Mouse (Mus musculus) thymus, adult 2 months (tissue): ENCODE results near the gene Med19. TPM values are rescaled to one million over a fixed set of nuclear protein-coding genes. Genes with fewer than 3 reads are reported as not detected.
"Not testable (repeated sequence)": the region's sequence is repeated elsewhere in the genome, so short reads cannot be mapped to it uniquely, and the experiment has no call there.

ENCODE experiments used
- DNase-seq: peaks from one replicate; pipeline ENCODE4 v3.0.0; 2021
- H3K27ac ChIP-seq: fragments of 200-500 bp; 2 replicates; pipeline ENCODE4 v1.5.1; 2012; ENCODE audit warnings: low read length, control low read depth; ENCODE audit not compliant: control insufficient read depth, insufficient read depth
- H3K27me3 ChIP-seq: fragments of 200-500 bp; 2 replicates; pipeline ENCODE4 v1.6.1; 2012; ENCODE audit warnings: mild to moderate bottlenecking, low read length, moderate library complexity, mixed read lengths; ENCODE audit not compliant: control insufficient read depth, insufficient read depth
- H3K36me3 ChIP-seq: fragments of 200-500 bp; 2 replicates; pipeline ENCODE4 v1.6.1; 2012; ENCODE audit warnings: mild to moderate bottlenecking, low read length, moderate library complexity; ENCODE audit not compliant: control insufficient read depth, insufficient read depth
- H3K4me1 ChIP-seq: fragments of 200-500 bp; replicated peaks from 2 replicates; pipeline ENCODE4 v1.6.1; 2012; ENCODE audit warnings: low read length; ENCODE audit not compliant: control insufficient read depth, insufficient read depth
- H3K4me3 ChIP-seq: fragments of 200-500 bp; 2 replicates; pipeline ENCODE4 v1.5.1; 2012; ENCODE audit warnings: mild to moderate bottlenecking, low read length, control low read depth, moderate library complexity; ENCODE audit not compliant: control insufficient read depth, insufficient read depth
- CTCF ChIP-seq: fragments of 200-500 bp; IDR thresholded peaks from 2 replicates; pipeline ENCODE4 v1.5.1; 2012; ENCODE audit warnings: mild to moderate bottlenecking, control low read depth, low read length, moderate library complexity, borderline replicate concordance; ENCODE audit not compliant: control insufficient read depth, poor library complexity, insufficient read depth; ENCODE audit errors: extremely low read depth
- POLR2A ChIP-seq: fragments of 200-500 bp; IDR thresholded peaks from 2 replicates; pipeline ENCODE4 v1.6.1; 2012; ENCODE audit warnings: mild to moderate bottlenecking, low read length, control low read depth, moderate library complexity; ENCODE audit not compliant: control insufficient read depth, poor library complexity, insufficient read depth; ENCODE audit errors: extremely low read depth
- WGBS: fragments of 180-500 bp; shearing (Covaris S2); methylation state at CpG from one replicate; pipeline ENCODE4 v1.1.7; 2018; 5-methylcytosine and 5-hydroxymethylcytosine counted together
- polyA plus RNA-seq: library from polyadenylated mRNA; depleted of rRNA; stranded (reverse); fragments of >200 nt; gene quantifications from 2 replicates; pipeline ENCODE4 v1.2.3, GENCODE M21; 2012

Med19 gene
- polyA plus RNA-seq, 1 experiment: 10.6 TPM

DNA sequence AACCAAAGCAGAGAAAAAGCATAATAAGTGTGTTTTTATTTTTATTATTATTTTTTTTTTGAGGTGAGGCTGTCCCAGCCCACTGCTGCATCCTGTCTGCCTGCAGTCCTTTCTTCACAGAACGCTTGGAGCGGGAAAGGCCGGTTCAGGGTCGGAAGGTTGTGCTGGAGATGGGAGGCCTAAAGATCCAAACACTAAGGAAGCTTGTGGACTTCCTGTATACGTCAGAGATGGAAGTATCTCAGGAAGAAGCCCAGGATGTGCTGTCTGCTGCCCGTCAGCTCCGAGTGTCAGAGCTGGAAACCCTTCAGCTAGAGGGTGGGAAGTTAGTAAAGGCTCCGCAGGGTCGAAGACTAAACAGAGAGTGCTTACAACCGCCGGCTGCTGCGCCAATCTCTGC is 12.1 kb upstream of the Med19 start:
- Histone ChIP-seq H3K27ac (no peak overlapping the region), H3K4me1 (0 out of 2 replicates have a peak, but pooled peaks cover under 1% of the 10 kb centered on the region), H3K4me3 (no peak overlapping the region), H3K36me3 (no peaks in the 10 kb centered on the region), H3K27me3 (no peaks in the 10 kb centered on the region)
- TF ChIP-seq CTCF: no peak
- no peak for TF ChIP-seq POLR2A
- WGBS: 87% methylated on average over 12 of the region's 12 CpGs
- no peak for DNase-seq

DNA sequence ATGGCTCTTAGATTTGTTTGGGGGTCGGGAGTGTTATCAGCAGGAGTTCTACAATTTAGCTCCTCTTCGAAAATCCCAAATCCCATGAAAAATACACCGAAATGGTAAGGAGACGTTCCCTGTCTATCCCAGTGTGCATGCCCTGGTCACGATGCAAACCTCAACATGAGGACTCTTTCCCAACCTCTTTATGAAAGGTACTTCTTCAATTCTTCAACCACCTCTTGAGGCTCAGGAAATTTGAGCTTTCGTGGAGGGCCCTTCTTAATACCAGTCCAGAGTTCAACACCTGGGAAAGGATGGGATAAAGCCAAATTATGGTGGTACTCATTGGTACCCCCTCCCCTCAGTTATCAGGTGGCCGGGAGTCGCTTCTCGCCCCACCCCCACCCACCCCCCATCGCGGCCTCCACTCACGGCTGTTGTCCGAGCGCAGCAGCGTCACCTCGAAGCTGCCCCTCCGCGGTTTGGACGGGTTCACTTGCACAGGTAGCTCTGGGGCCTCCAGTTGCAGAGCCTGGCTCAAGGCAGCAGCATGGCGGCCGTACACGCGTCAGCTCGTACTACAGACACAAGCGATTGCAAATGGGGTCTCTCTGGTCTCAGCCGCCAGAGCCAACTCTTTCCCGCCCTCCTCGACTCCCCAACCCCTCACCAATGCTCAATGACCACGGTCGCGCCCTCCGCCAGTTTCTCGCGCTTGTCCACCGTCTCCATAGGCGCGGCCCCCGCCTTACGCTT is 8.2 kb upstream of the Med19 start:
- 0 out of 2 replicates have a peak, but pooled peaks cover 2% of the 10 kb centered on the region for H3K4me1 ChIP-seq
- TF ChIP-seq CTCF (no peak), POLR2A (no peak)
- peaks cover 4% of the 10 kb centered on the region; the same call in 1 of the 2 replicates for H3K36me3 ChIP-seq
- no peaks in the 10 kb centered on the region for H3K27me3 ChIP-seq
- peak overlapping the region; percentile 98 for H3K4me3 ChIP-seq
- WGBS: 6% methylated on average over 39 of the region's 39 CpGs
- H3K27ac ChIP-seq: no peak overlapping the region
- no peak for DNase-seq

DNA sequence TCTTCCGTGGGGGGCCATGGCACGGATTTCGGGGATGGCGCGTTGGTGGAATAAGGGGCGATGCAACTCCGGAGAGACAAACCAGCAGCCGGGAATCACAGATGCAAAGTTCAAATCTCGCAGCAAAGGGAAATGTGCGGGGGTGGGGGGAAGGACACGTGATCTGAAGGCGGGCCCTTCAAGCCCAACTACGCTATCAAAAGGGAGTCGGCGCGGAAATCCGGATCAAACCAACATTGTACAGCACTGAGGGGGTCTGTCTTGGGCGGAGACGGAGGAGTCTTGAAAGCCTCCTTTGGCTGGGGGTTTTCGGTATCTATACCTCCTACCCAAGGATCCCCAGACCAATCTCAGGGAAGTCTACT is 7.7 kb upstream of the Med19 start, which contains the start of gene Selenoh:
Gene Selenoh, minus strand, starts transcription at position 202 of the 365 bp plus-strand sequence.
- no peak within 1 kb of the TSS; the same call in 1 of the 2 replicates for H3K27ac ChIP-seq
- no peaks in the 10 kb centered on the region for H3K27me3 ChIP-seq
- H3K36me3 ChIP-seq: peaks cover 4% of the 10 kb centered on the region; the same call in 1 of the 2 replicates
- peak within 1 kb of the TSS; percentile 98 for H3K4me3 ChIP-seq
- WGBS: under 1% methylated on average over 20 of the region's 20 CpGs
- peak; percentile 88 for DNase-seq
- TF ChIP-seq POLR2A (peak; percentile 66), CTCF (no peak)
- H3K4me1 ChIP-seq: 0 out of 2 replicates have a peak, but pooled peaks cover 2% of the 10 kb centered on the region

DNA sequence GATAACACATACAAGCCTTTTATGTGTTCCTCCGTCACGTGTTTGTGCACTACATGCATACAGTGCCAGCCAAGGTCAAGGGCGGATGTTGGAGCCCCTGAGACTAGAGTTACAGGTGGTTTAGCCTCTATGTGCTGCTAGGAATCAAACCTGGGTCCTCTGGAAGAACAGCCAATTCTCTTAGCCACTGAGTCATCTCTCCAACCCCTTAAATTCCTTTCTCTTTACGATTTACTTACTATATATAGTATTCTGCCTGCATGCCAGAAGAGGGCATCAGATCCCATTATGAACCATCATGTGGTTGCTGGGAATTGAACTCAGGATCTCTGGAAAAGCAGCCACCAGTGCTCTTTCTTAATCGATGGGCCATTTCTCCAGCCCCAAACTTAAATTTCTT is 6.7 kb upstream of the Med19 start:
- H3K27me3 ChIP-seq, H3K27ac ChIP-seq, H3K36me3 ChIP-seq, H3K4me3 ChIP-seq, H3K4me1 ChIP-seq, DNase-seq: not testable (repeated sequence)
- WGBS: 89% methylated on average over 4 of the region's 5 CpGs

DNA sequence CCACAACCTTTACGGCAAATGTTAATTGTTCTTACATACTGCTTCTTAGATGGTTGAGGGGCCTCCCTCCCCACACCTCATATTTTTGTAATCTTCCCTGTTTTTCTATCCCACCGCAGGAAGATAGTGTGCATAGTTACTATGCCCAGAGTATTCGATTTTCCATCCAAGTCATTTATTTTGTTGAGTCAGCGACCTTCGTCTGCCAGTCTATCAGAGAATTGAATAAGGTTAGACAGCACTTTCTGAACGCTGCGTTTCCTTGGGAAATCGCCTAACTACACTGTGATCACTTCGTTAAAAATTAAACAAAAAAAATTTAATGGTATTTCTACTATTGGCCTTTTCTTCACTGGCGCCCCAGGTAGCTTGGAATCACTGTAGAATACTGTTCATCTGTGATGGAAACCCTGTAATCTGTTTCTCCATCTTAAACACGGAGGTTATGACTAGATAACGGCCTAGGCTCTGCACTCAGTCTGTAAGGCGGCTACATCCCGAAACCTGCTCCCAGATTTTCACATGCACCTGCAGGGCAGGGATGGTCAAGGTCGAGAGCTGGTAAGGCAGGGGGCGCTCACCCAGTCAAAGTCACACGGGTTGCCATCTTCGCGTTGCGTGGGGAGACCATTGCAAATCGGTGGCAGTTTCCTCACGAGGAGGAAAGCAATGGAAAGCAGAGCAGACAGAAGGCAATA is 783 bp upstream of the Med19 start:
- Histone ChIP-seq H3K36me3 (peaks cover 4% of the 10 kb centered on the region; the same call in 1 of the 2 replicates), H3K4me3 (peak overlapping the region; percentile 79), H3K27ac (0 out of 2 replicates have a peak overlapping the region, but pooled peaks have one; percentile 20), H3K4me1 (peaks cover 3% of the 10 kb centered on the region; the same call in 1 of the 2 replicates), H3K27me3 (no peaks in the 10 kb centered on the region)
- 10% methylated on average over 22 of the region's 22 CpGs for WGBS
- TF ChIP-seq POLR2A (no peak), CTCF (0 out of 2 replicates have a peak, but pooled peaks have one; percentile 36)
- DNase-seq: no peak

DNA sequence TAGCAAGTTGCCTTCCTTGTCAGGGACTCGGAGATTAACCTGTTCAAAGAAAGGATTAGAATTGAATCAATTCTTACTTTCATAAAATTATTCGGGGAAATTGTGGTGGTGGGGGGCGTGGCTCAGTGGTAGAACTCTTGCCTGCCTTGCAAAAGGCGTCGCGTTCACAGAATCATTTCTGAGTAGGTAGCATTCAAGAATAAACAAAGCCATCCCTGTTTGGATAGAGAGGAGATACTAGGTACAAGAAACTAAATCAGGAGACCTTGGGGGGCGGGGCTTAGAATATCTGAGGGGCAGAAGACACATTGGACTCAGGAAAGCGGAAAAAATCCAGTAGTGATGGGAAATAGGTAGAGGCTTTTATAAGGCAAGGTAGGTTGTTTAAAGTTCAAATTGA is 814 bp downstream of the Med19 start, which contains the start of gene Tmx2:
Gene Tmx2, minus strand, starts transcription at position 125 of the 400 bp plus-strand sequence.
- WGBS: 20% methylated on average over 8 of the region's 8 CpGs
- H3K4me3 ChIP-seq: peak within 1 kb of the TSS; percentile 79
- TF ChIP-seq CTCF (no peak), POLR2A (no peak)
- H3K27ac ChIP-seq: no peak within 1 kb of the TSS
- H3K27me3 ChIP-seq: no peaks in the 10 kb centered on the region
- H3K4me1 ChIP-seq: peaks cover 3% of the 10 kb centered on the region; the same call in 1 of the 2 replicates
- no peak for DNase-seq
- H3K36me3 ChIP-seq: peaks cover 4% of the 10 kb centered on the region; the same call in 1 of the 2 replicates
